ENCODE assay signal across 19 mouse cellular contexts in the genomic region with DNA sequence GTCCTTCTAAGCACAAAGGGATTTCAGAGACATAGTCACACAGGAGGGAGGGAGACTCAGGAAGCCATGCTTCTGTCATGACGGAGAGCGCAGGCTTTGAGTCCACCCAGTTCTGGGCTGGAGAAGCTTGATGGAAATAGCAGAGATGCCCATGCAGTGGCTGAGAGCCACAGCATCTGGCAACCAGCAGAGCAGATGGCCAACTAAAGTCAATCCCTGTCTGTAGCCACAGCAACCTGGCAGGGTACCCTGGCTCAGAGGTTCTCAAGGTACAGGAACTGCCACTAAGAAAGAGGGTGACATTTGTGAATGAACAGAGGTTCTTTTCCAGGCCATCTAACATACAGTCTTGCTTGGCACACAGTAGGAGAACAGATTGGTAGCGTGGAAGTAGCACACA.
"Had no signal": no experiment of that assay in that cellular context is flagged by ENCODE, and none has a peak within 500 bp of the region (broad histone marks: within the 10 kb centered on the region; RNA-seq: fewer than 3 reads in every experiment).

No protein-coding gene starts in this region.

- H3K36me3 ChIP-seq: limb, embryonic 12.5 days; limb, embryonic 15.5 days; midbrain, embryonic 12.5 days; neural tube, embryonic 12.5 days had no signal

- ATAC-seq: liver, postnatal 0 days; lung, postnatal 0 days; midbrain, embryonic 16.5 days had no signal

- H3K27ac ChIP-seq: kidney, postnatal 0 days; layer of hippocampus, adult 2 months; limb, embryonic 12.5 days; limb, embryonic 15.5 days; liver, embryonic 14.5 days; macrophage; midbrain, embryonic 12.5 days; neural tube, embryonic 12.5 days had no signal

- H3K4me2 ChIP-seq: limb, embryonic 12.5 days; limb, embryonic 15.5 days; liver, embryonic 11.5 days; lung, embryonic 14.5 days; midbrain, embryonic 12.5 days; neural tube, embryonic 12.5 days had no signal

- H3K4me3 ChIP-seq: layer of hippocampus, adult 2 months; limb, embryonic 12.5 days; limb, embryonic 15.5 days; midbrain, embryonic 12.5 days; neural tube, embryonic 12.5 days had no signal

- DNase-seq: kidney, adult 2 months; kidney, postnatal 25 days; layer of hippocampus, adult 9-11 months; liver, postnatal 0 days; lung, embryonic 14.5 days; retina, postnatal 1 day; thymus, adult 18-20 months; thymus, postnatal 36 days had no signal

- H3K9ac ChIP-seq: limb, embryonic 12.5 days; limb, embryonic 15.5 days; liver, embryonic 14.5 days; liver, postnatal 0 days; lung, embryonic 14.5 days; midbrain, embryonic 12.5 days; neural tube, embryonic 12.5 days had no signal

- H3K27me3 ChIP-seq: limb, embryonic 12.5 days; limb, embryonic 15.5 days; neural tube, embryonic 12.5 days had no signal

- H3K9me3 ChIP-seq: limb, embryonic 12.5 days; limb, embryonic 15.5 days; midbrain, embryonic 12.5 days; neural tube, embryonic 12.5 days had no signal
